Mouse (Mus musculus) stomach, embryonic 15.5 days (tissue): ENCODE results near the gene P2ry1. TPM values are rescaled to one million over a fixed set of nuclear protein-coding genes. Genes with fewer than 3 reads are reported as not detected.
A peak's percentile ranks its signal among the peaks of the same experiment; 100 is the strongest.

ENCODE experiments used
- ATAC-seq: fragments of 200-750 bp; cut with Nextera tagmentation; 2 replicates; pipeline ENCODE4 v1.8.0; 2017; ENCODE audit warnings: low read depth, moderate number of reproducible peaks, moderate TSS enrichment; ENCODE audit not compliant: insufficient read depth, low FRiP score
- H3K27ac ChIP-seq: fragments of 300-500 bp; sonication (generic); 2 replicates; pipeline ENCODE4 v1.5.1; 2015; ENCODE audit warnings: mild to moderate bottlenecking, inconsistent platforms
- H3K27me3 ChIP-seq: fragments of 300-500 bp; sonication (generic); replicated peaks from 2 replicates; pipeline ENCODE4 v1.6.1; 2015; ENCODE audit warnings: inconsistent platforms
- H3K36me3 ChIP-seq: fragments of 300-500 bp; sonication (generic); 2 replicates; pipeline ENCODE4 v1.6.1; 2015; ENCODE audit warnings: inconsistent platforms
- H3K4me1 ChIP-seq: fragments of 300-500 bp; sonication (generic); 2 replicates; pipeline ENCODE4 v1.6.1; 2015; ENCODE audit warnings: inconsistent platforms
- H3K4me2 ChIP-seq: fragments of 300-500 bp; sonication (generic); 2 replicates; pipeline ENCODE4 v1.6.1; 2015; ENCODE audit warnings: mild to moderate bottlenecking, inconsistent platforms
- H3K4me3 ChIP-seq: fragments of 300-500 bp; sonication (generic); replicated peaks from 2 replicates; pipeline ENCODE4 v1.5.1; 2015; ENCODE audit warnings: inconsistent platforms
- H3K9ac ChIP-seq: fragments of 300-500 bp; sonication (generic); 2 replicates; pipeline ENCODE4 v1.6.1; 2015; ENCODE audit warnings: inconsistent platforms
- H3K9me3 ChIP-seq: fragments of 300-500 bp; sonication (generic); 2 replicates; pipeline ENCODE4 v1.6.1; 2016; ENCODE audit warnings: inconsistent platforms
- WGBS: fragments of 180-500 bp; shearing (Covaris S2); methylation state at CpG from one replicate; pipeline ENCODE4 v1.1.7; 2015; 5-methylcytosine and 5-hydroxymethylcytosine counted together
- polyA plus RNA-seq: library from polyadenylated mRNA; unstranded; fragments of >200 nt; fragmentation: Nextera tagmentation; extraction: Ambion mirVana; gene quantifications from 2 replicates; pipeline ENCODE4 v1.2.1, GENCODE M21; 2015

The P2ry1 gene
- polyA plus RNA-seq, 1 experiment from 2014 or later: 14.8 TPM

DNA sequence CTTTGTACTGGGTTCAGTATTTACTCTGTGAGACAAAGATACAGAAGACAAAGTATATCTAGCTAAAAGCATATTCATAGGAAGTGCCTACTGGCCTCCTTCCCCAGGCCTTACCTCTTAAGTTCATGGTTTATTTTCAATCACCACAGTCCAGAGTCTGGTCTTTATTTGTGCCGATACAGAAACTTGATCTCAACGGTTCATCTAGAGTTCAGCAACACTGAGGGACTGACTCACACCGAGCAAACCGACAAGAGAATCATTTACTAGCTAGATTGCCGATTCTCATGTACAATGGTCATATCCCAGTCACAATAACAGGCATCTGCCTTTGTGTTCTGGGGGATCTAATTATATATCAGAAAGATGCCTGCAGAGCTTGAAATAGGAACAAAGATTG, 9.1 kb downstream of the P2ry1 start:
- Histone ChIP-seq H3K4me1 (no peaks in the 10 kb centered on the region), H3K4me2 (no peak overlapping the region), H3K9me3 (no peaks in the 10 kb centered on the region), H3K27me3 (no peaks in the 10 kb centered on the region), H3K27ac (no peak overlapping the region), H3K36me3 (no peaks in the 10 kb centered on the region), H3K9ac (no peak overlapping the region), H3K4me3 (no peak overlapping the region)
- ATAC-seq: peak; percentile 56; the same call in 1 of the 2 replicates
- 40% methylated on average over 5 of the region's 5 CpGs for WGBS

DNA sequence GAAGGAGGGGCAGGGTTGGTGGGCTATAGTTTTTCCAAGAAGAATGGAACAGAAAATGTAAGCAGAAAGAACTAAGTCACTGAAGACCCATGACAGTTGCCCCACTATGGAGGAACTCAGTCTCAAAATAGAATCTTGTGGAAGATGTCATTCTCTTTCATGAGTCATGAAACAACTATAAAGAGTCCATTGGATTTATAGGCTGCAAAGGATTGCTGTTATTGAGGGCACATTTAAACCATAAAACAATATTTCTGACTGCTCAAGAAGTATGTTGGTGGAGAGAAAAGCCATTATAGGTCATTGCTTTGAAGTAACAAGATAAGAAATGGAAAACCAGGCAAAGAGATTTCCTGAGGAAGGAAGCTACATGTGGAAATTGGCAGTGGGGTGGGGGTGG, 10.0 kb downstream of the P2ry1 start:
- Histone ChIP-seq H3K27ac (no peak overlapping the region), H3K36me3 (no peaks in the 10 kb centered on the region), H3K4me3 (no peak overlapping the region), H3K4me2 (no peak overlapping the region), H3K4me1 (no peaks in the 10 kb centered on the region), H3K9ac (no peak overlapping the region), H3K9me3 (no peaks in the 10 kb centered on the region), H3K27me3 (no peaks in the 10 kb centered on the region)
- ATAC-seq: no peak

DNA sequence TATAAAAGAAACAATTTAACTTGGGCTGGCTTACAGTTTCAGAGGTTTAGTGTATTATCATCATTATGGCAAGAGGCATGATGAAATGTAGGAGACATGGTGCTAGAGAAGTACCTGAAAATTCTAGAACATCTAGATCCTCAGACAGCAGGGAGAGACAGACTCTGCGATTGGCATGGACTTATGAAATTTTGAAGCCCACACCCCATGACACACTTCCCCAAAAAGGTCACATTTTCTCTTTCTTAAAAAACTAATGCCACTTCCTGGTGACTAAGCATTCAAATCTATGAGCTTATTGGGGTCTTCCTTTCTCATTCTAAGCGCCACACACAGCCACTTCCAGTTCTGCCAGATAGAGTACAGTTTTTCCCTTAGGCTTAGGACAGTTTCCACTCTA, 14.1 kb downstream of the P2ry1 start:
- H3K4me1 ChIP-seq: no peaks in the 10 kb centered on the region
- H3K4me2 ChIP-seq: no peak overlapping the region
- no peak overlapping the region for H3K4me3 ChIP-seq
- ATAC-seq: no peak
- no peak overlapping the region for H3K9ac ChIP-seq
- no peaks in the 10 kb centered on the region for H3K36me3 ChIP-seq
- 78% methylated on average over 2 of the region's 2 CpGs for WGBS
- H3K27me3 ChIP-seq: no peaks in the 10 kb centered on the region
- no peaks in the 10 kb centered on the region for H3K9me3 ChIP-seq
- H3K27ac ChIP-seq: no peak overlapping the region

DNA sequence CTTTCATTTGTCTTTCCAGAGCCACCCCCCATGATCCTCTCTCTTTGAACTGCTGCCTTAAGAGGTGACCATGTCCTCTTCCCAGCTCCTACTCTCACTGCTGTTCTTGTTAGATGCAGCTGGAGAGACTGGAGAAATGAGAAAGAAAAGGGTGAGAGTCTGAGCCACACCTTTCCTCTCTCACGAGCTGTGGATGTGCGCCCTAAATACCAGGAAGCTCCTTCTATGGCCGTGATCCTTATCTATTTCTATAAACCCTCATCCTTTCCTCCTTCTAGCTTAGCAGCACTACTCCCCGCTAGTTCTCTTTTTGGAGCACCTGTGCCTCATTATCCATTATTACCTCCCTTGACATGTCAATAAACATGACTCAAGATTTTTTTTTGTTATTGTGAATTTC, 29.5 kb downstream of the P2ry1 start:
- no peak for ATAC-seq
- Histone ChIP-seq H3K36me3 (no peaks in the 10 kb centered on the region), H3K4me1 (no peaks in the 10 kb centered on the region), H3K4me3 (no peak overlapping the region), H3K4me2 (no peak overlapping the region), H3K27me3 (no peaks in the 10 kb centered on the region), H3K27ac (no peak overlapping the region), H3K9ac (no peak overlapping the region), H3K9me3 (no peaks in the 10 kb centered on the region)
- 62% methylated on average over 4 of the region's 4 CpGs for WGBS

DNA sequence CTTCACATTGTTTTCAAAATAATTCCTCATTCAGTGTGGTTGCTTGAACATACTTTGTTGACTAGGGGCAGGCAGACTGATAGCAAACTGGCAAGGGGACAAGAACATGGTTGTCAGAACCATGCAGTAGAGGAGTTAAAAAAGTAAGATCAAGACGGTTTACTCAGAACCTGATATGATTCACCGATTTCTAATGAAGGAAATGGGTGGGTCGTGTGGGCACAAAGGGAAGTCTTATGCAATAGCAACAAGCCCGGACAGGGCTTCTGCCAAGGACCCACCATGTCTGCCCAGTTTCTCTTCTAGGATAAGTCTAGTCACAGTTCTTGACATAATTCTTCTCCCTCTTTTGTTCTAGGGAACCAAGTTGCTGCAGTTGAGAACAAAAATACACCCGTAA, 33.0 kb downstream of the P2ry1 start:
- Histone ChIP-seq H3K36me3 (no peaks in the 10 kb centered on the region), H3K27me3 (no peaks in the 10 kb centered on the region), H3K4me1 (no peaks in the 10 kb centered on the region), H3K4me3 (no peak overlapping the region), H3K9me3 (no peaks in the 10 kb centered on the region), H3K27ac (no peak overlapping the region), H3K4me2 (no peak overlapping the region), H3K9ac (no peak overlapping the region)
- WGBS: 79% methylated on average over 5 of the region's 5 CpGs
- ATAC-seq: no peak

DNA sequence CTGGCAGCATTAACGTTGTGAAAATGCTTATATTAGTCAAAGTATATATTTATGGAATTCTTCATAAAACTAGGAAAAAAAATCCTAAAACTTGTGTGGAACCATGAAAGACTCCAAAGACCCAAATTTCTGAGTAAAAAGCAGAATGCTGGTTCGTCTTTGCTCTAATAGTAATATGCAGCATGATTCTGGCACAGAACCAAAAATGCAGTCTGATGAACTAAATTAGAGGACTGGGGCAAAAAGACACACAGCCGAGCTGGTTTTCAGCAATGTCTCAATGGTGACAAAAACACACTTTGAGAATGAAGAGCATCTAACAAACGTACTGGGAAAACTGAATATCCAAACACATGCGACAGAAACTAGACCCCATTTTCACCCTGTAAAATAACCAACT, 37.3 kb downstream of the P2ry1 start:
- no peak overlapping the region for H3K4me3 ChIP-seq
- H3K36me3 ChIP-seq: no peaks in the 10 kb centered on the region
- no peak overlapping the region for H3K4me2 ChIP-seq
- H3K9ac ChIP-seq: no peak overlapping the region
- ATAC-seq: no peak
- WGBS: 48% methylated on average over 5 of the region's 5 CpGs
- H3K9me3 ChIP-seq: no peaks in the 10 kb centered on the region
- no peaks in the 10 kb centered on the region for H3K4me1 ChIP-seq
- H3K27ac ChIP-seq: no peak overlapping the region
- H3K27me3 ChIP-seq: no peaks in the 10 kb centered on the region

DNA sequence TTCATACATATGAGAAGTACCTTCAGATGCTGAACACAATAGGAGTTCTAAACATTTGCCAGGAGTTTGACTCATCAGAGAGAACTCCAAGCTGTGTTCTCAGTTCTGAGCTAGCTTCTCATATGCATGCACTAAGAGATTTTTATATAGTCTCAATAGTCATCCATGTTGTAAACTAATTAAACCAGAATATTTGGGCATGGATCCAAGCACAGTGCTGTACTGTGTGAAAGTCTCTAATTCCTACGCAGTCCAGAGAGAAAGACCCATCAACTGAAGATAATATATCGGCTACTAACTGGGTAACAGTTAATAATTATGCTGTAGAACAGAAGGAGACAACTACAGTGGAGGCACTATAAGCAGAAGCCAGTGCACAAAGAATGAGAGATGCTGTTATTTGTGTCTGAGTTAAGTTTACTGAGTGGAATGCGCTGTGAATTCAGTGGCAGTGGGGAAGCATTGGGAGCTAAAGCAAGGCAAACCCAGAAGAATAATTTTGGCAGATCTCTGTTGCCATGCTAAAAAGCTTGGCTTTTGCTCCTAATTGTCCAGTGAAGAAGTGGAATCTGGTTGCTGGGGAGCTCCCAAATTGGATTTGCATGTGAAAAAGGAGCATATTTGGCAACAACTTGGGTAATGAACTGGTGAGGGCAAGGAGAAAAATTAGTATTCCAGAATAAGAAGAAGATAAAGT, 47.5 kb downstream of the P2ry1 start:
- Histone ChIP-seq H3K4me3 (no peak overlapping the region), H3K9ac (no peak overlapping the region), H3K4me1 (no peaks in the 10 kb centered on the region), H3K9me3 (no peaks in the 10 kb centered on the region), H3K36me3 (no peaks in the 10 kb centered on the region), H3K27ac (no peak overlapping the region), H3K4me2 (no peak overlapping the region), H3K27me3 (no peaks in the 10 kb centered on the region)
- ATAC-seq: no peak
- WGBS: 83% methylated on average over 3 of the region's 3 CpGs
